Mouse (Mus musculus) embryo, embryonic 10 days (tissue): ENCODE measurements around the gene Ascc1.
A peak's percentile ranks its signal among the peaks of the same experiment; 100 is the strongest.

Source experiments
- DNase-seq: peaks from one replicate; pipeline ENCODE4 v3.0.0-alpha.2; 2015; ENCODE audit warnings: low spot score

Gene Ascc1

DNA sequence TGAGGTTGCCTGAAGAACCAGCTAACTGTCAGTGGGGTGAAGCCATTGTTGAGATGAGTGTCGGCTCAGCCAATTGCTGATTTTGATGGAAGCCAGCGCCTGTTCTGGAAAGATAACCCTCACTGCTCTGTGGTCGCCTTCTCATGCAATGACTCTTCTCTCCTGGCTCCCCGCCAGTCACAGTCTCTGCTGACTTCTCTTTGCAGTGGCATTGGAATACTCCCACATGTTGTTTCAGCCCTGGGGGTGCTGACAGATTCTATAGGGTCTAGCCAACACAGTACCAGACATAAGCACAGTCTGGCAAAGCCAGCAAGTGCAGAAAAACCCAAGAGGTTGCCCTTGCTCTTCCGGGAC lies 75.9 kb downstream of the Ascc1 start:
- DNase-seq = no peak

- DNase-seq = no peak
Observed at GRCm38 (mm10) chr10:60080171-60080570, 77.6 kb downstream of the Ascc1 start.

- peak; percentile 15 for DNase-seq
Observed at GRCm38 (mm10) chr10:60080601-60080981, 78.0 kb downstream of the Ascc1 start.

- no peak for DNase-seq
Observed at GRCm38 (mm10) chr10:60080982-60081825, 78.6 kb downstream of the Ascc1 start.

- no peak for DNase-seq
Observed at GRCm38 (mm10) chr10:60081905-60082304, 79.3 kb downstream of the Ascc1 start.

- no peak for DNase-seq
Observed at GRCm38 (mm10) chr10:60084065-60084464, 81.5 kb downstream of the Ascc1 start.

DNA sequence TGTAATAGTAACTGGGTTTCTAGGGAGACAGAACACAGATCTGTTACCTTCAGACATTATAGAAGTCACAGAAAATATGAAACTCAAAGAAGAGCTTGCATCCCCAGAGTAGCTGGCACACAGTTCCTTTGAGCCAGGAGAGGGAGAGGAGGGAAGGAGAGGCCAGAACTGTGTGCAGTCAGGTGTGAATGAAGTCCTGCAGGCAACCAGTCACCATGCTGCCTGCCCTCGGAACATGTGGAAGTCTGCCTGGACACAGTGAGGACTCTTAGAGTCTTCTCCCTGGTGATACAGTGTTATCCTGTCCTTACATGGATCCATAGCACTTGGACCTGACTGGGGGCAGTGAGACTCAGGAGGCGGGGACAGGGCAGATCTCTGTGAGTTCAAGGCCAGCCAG lies 89.7 kb downstream of the Ascc1 start:
- no peak for DNase-seq

GRCm38 (mm10) chr10:60093751-60094150 lies 91.1 kb downstream of the Ascc1 start:
- no peak for DNase-seq

- DNase-seq = no peak
Observed at GRCm38 (mm10) chr10:60095558-60095957, 93.0 kb downstream of the Ascc1 start.

DNA sequence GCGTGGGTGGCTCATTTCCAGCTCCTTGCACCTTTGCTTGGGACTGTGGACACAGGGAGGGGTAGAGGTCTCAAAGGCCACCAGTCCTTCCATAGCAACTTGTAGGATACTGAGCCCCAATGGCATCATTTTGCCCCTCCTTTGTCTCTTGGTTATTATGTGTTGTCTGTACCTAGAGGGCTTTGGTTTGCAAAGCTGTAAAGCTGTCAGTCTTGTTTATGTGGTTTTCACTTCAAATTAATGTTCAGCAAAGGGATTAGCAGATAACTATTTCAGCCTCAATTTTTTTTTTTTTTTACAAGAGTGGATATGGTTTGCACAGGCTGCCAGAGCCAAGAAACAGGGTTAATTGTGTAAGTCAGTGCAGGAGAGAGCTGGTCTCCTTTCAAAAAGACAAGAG lies 93.7 kb downstream of the Ascc1 start:
- DNase-seq = no peak

- no peak for DNase-seq
Observed at GRCm38 (mm10) chr10:60097146-60097545, 94.5 kb downstream of the Ascc1 start.

- no peak for DNase-seq
Observed at GRCm38 (mm10) chr10:60097774-60098173, 95.2 kb downstream of the Ascc1 start.

DNA sequence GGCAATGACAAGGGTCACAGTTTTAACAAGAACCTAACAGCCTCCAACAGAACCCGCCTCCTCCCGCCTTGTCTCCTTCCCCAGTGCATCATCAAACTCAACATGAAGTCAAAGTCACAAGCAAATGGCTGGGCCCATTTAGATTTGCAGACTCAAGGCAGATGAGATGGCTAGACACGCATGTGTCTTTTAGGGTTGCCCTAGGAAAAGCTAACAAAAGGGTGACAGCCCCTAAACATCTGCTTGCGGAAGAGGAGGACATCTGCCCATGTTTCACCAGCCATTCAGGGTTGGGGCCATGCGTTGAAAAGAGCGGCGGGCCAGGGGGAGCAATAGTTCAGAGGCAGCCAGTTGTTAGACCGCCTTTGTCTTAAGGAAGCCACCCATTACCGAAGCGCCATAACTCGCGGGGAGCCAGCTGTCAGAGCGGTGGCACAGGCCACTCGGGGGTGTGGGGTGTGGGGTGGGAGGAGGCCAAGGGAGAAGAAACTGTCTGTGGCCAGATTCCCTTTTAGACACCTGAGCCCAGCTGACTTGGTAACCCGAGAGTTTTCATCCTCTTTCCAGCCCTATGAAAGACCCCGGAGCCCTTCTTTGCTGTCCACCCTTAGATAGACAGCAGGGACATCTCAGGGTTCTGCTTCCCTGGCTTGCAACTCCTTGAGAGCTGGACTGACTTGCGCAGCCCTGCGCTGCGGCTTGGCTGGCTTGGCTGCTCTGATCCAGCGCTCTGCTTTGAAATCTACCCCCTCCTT lies 103.0 kb downstream of the Ascc1 start:
- peak; percentile 33 for DNase-seq

GRCm38 (mm10) chr10:60106146-60106530 lies 103.5 kb downstream of the Ascc1 start, which contains the start of gene Spock2:
Gene Spock2 (plus strand): TSS chr10:60106219.
- DNase-seq = peak; percentile 80

DNA sequence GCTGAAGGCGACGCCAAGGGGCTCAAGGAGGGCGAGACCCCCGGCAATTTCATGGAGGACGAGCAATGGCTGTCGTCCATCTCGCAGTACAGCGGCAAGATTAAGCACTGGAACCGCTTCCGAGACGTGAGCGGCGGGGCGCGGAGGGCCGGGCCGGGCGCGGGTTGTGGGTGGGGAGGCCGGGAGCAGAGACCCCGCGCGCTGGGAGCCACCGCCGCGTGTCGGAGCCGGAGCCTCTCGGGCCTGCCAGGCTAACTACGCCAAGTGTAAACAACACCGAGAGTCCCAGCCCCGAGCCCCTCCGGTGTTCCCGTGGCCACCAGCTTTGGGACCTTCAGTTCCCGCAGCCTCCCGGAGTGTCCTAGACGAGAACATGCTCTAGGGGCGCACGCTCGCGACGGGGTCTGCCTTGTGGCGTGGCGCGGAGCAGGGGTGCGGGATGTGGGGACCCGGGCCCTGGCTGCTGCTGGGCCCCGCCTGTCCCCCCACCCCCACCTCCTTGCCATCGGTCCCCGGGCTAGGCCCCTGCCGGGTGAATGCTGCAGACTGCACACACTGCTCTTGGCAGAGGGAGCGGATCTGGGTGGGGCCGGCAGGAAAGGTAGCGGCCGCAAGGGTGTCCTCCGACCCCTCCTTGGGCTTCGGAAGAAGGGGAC lies 104.1 kb downstream of the Ascc1 start:
- peak; percentile 74 for DNase-seq

- no peak for DNase-seq
Observed at GRCm38 (mm10) chr10:60107448-60107847, 104.8 kb downstream of the Ascc1 start.

GRCm38 (mm10) chr10:60108321-60109111 lies 105.9 kb downstream of the Ascc1 start:
- DNase-seq = peak; percentile 16

DNA sequence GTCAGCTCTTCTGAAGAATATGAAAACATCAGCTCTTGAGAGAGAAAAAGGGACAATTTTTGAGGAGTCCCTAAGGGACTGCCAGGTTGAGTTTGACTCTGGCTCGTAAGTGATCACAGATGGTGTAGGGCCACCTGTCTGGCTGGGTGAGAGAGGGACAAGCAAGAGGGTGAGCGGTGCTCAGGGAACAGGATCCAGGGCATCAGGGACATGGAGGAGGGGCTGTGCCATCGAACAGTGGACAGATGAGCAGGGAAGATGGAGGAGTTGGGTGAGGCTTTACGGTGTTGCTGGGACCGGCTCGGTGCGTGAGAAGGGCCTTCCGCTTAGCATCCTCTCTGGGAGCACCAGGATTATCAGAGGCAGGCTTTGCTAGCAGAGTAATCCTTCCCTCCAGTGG lies 106.7 kb downstream of the Ascc1 start:
- no peak for DNase-seq

DNA sequence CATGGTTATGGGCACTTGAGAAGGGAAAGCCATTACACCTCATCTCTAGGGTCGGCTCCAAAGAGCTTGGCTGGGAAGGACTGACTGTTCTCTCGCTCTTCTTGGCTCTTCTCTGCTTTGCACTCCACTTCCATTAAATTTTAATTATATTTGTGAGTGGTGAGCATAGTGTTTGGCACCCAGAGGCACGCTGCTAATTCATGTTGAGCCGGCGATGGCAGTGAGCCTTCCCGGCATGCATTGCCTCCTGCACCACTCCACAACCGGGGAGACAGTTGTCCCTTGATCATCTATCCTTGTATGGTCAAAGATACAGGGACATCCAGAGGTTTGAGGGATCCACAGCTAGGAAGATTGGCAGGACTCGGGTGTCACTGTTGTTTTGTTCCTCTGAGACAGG lies 107.4 kb downstream of the Ascc1 start:
- no peak for DNase-seq

GRCm38 (mm10) chr10:60110908-60111475 lies 108.4 kb downstream of the Ascc1 start:
- DNase-seq = no peak

- DNase-seq = no peak
Observed at GRCm38 (mm10) chr10:60113965-60114690, 111.5 kb downstream of the Ascc1 start.
